Mouse (Mus musculus): ENCODE data around the gene Sel1l3.

Sel1l3 gene

GRCm38 (mm10) chr5:53212782-53213710 lies 681 bp downstream of the Sel1l3 start:
- no peak for DNase-seq (ENCODE audit: low read depth, low spot score)

DNA sequence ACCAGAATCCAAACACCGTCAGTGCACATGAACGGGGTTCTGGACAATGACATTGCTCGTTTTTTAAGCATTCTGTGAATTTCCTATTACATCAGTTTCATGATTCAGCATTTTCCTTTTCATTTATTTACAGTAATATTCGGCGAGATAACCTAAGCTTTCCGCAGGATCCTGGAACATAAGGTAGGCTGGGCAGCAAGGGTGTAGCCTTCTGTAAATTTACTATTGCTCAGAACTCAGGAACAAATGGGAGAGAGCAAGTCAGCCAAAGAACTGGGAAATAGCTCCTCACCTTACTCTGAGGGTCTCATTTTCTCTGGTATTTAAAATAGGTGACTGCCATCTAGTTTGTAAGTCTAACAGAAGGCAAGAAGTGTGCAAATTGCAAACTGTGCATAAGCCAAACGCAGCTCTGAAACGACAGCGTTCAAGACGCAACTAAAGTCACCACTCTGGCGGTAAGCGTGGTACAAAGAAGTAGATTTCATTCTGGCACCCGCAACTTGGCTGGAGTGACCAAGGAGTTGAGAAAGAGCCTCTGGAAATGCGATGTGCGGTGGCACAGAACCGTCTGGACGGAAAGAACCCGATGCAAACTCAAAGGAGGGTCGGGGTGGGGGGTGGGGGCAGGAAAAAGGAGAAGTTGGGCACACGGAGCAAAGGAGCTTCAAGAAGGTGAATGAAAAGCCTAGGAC lies 1.5 kb downstream of the Sel1l3 start:
- DNase-seq (ENCODE audit: low read depth, low spot score), result no peak

- DNase-seq (ENCODE audit: low read depth, low spot score), result no peak
These were observed 2.5 kb downstream of the Sel1l3 start for GRCm38 (mm10) chr5:53211241-53211640.

GRCm38 (mm10) chr5:53210481-53210880 lies 3.2 kb downstream of the Sel1l3 start:
- DNase-seq (ENCODE audit: low read depth, low spot score), result no peak

DNA sequence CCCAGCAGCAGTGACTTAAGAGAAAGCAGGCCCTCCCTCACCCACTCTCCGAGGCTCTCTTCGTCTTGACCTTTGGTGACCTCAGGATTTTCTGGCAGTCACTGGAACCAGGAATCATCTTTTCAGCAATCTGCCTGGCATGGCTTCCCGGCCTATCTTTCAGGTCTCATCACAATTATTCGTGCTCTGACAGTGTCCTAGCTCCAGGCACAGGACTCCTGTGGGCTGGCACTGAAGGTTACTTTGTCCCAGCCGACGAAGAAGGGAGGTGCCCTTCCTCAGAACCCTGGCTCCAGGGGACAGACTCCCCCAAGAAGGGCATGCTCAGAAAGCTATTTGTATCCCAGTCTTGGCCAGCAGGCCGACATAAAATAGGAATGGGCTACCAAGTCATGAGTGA lies 4.0 kb downstream of the Sel1l3 start:
- no peak for DNase-seq (ENCODE audit: low read depth, low spot score)

GRCm38 (mm10) chr5:53208731-53209130 lies 5.0 kb downstream of the Sel1l3 start:
- DNase-seq (ENCODE audit: low read depth, low spot score), result no peak

DNA sequence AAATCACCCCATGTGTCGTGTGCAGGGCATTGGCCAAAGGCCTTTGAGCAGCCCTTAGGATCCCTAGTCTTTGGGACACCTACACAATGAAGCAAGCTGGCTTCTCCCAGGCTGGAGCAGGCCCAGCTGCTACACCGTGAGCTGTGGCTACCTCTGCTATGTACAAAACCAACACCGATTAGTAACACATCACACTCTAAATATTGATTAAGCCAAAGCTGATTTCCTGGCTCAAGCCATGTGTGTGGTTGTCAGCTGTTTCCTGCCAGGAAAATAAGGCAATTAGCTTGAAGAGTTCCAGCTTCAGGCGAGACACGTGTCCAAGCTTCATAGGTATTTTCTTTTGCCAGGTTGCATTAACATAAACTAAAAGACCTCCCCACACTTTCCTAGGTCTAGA lies 7.2 kb downstream of the Sel1l3 start:
- no peak for DNase-seq (ENCODE audit: low read depth, low spot score)

DNA sequence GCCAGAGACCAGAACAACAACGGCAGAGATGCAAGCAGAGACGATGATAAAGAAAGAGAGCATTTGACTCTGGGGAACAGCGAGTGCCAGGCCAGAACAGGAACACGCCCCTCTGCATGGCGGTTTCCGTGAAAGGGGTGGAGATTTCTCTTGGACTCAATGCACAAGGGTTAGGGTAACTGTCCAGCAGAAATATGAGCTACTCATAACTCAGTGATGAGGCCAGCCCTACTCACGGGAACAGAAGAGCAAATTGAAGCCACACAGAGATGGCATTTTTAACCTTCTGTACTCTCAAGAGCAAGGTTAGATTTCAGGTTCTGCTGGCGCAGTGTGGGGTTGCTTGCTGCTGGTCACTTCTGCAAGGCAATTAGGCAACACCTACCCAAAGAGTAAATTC lies 11.0 kb downstream of the Sel1l3 start:
- DNase-seq (ENCODE audit: low read depth, low spot score), result no peak

- no peak for DNase-seq (ENCODE audit: low read depth, low spot score)
These were observed 12.9 kb downstream of the Sel1l3 start for GRCm38 (mm10) chr5:53200825-53201224.

DNA sequence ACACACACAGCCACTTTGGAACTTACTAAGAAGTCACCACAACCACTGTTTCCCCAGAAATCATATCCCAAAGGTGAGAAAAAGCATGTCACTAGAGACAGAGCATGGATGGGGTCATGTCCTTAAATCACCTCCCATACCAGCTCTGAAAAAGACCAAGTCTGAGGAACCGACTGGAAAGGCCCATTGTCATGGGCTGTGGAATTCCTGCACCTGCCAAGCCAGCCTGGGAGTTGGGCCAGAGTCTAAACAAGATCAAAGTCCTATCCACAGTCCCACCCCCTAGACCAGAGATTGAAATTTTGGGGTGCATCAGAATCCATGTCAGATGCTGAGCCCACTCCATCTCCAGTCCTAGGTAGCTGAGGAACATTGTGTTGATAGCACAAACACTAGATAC lies 15.3 kb downstream of the Sel1l3 start:
- DNase-seq (ENCODE audit: low read depth, low spot score), result no peak

- DNase-seq (ENCODE audit: low read depth, low spot score), result no peak
These were observed 17.2 kb downstream of the Sel1l3 start for GRCm38 (mm10) chr5:53196387-53197088.

GRCm38 (mm10) chr5:53194841-53195240 lies 18.9 kb downstream of the Sel1l3 start:
- DNase-seq (ENCODE audit: low read depth, low spot score), result no peak

GRCm38 (mm10) chr5:53194421-53194820 lies 19.3 kb downstream of the Sel1l3 start:
- DNase-seq (ENCODE audit: low read depth, low spot score), result no peak

DNA sequence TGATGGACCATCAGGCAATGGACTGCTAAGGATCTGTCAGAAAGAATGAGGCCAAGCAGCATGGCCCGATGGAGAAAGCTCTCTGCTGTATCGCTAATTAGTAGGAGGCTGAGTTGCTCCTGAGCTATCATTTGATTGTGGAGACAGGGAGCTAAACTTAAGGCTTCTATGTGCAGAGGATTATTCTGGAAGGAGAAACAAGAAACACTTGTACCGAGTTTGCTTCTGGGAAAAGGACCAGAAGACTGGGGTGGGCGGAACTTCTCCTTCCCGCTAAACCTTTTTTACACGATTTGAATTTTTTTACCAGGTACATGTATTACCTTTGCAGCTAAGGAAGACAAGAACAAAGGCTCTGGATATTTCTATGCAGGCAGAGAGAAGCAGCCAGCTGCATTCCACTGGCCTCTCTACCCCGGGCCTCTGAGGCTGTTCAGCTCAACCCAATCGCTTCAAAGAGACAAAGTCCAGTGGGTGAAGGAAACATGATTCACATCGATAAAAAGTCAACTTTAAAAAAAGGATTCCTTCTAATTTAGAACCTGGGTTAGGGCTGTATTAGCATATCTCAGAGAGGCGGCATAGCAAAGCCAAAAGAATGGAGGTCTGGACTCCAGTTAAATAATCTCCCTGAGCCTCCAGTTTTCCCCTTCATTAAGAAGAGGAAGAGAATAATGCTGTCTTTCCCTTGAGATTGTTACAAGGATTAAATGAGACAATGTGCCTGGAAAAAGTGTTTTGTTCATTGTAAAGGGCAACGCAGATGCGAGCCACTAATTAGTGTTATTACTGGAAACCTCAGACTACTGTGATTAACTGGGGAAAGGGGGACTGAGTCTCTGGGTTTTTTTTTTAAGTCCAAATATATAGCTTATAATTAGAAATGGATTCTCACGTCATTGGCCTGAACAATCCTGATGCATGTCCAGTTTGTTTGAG lies 20.4 kb downstream of the Sel1l3 start:
- no peak for DNase-seq (ENCODE audit: low read depth, low spot score)

DNA sequence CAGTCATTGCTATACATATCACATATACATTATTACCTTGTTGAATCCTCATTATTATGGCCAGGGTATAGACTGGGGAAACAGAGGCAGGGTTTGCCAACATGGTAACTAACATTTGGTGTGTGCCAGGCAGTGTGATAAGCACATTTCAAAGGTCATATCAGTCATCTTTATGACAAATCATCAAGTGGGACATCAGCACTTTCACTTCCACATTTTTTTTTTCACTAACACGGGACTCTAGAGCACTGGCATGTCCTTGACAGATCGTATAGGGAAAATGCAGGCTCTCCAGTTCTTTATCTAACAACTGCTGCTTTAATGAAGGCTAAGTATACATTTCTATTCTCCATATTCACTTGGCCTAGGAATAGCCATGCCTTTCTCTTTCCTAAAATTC lies 25.1 kb downstream of the Sel1l3 start:
- no peak for DNase-seq (ENCODE audit: low read depth, low spot score)

DNA sequence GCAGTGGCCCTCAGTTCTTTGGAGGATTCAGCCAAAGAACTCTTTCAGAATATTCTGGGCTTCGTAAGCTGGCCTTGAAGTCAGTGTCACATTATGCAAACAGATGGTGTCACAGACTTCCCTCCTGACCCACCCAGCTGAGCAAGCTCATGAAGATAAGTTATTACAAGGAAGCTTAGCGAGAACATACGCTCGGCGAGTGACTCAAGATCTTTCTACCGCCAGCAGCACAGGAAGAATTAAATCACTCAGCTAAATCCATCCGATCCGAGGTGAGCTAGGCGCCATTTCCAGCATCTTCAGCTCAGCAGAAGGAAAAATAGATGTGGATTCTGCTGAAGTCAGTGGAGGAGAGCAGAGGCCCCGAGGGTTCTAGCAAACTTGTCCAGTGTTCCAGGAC lies 26.5 kb downstream of the Sel1l3 start:
- no peak for DNase-seq (ENCODE audit: low read depth, low spot score)

GRCm38 (mm10) chr5:53185803-53186202 lies 27.9 kb downstream of the Sel1l3 start:
- DNase-seq (ENCODE audit: low read depth, low spot score), result no peak

- DNase-seq (ENCODE audit: low read depth, low spot score), result no peak
These were observed 33.8 kb downstream of the Sel1l3 start for GRCm38 (mm10) chr5:53179965-53180364.

GRCm38 (mm10) chr5:53176703-53177102 lies 37.0 kb downstream of the Sel1l3 start:
- no peak for DNase-seq (ENCODE audit: low read depth, low spot score)

GRCm38 (mm10) chr5:53176075-53176474 lies 37.7 kb downstream of the Sel1l3 start:
- DNase-seq (ENCODE audit: low read depth, low spot score), result no peak

DNA sequence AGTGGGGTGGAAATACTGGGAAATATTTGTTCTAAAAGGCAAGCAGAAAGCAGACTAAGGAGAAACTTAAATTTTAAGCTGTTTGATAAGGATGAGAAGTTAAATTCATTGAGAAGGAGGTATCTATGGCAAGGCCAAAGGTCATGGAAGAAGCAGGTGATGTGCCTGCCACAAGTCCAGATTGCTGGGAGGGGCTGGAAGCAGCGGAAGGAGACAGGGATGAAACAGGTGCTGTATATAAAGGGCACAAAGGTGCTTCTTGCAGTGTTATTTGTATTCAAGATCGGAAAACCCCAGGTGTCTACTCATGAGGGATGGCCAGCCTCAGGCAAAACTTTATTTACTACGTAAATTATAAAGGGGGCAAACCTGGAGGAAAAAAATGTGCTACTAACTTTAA lies 38.5 kb downstream of the Sel1l3 start:
- DNase-seq (ENCODE audit: low read depth, low spot score), result no peak
